Mouse (Mus musculus): ENCODE results near the gene Dph2. TPM values are rescaled to one million over a fixed set of nuclear protein-coding genes. Genes with fewer than 3 reads are reported as not detected.

Dph2 gene
- polyA plus RNA-seq (2017; shearing (Covaris generic)), result 39.2 TPM

GRCm38 (mm10) chr4:117891738-117892161 lies at the start of gene Dph2:
Dph2 (minus strand) TSS chr4:117892032.

GRCm38 (mm10) chr4:117929391-117929881 lies 37.6 kb upstream of the Dph2 start, which contains the start of gene Artn:
Artn (minus strand) TSS chr4:117929763.

GRCm38 (mm10) chr4:117914591-117915442 lies 23.0 kb upstream of the Dph2 start, which contains the start of gene Ipo13:
Ipo13 (minus strand) TSS chr4:117914999.

GRCm38 (mm10) chr4:117887133-117887532 lies 4.7 kb downstream of the Dph2 start, which contains the start of gene Atp6v0b:
Atp6v0b (minus strand) TSS chr4:117887333.

GRCm38 (mm10) chr4:117882701-117883691 lies 8.8 kb downstream of the Dph2 start, which contains the start of gene B4galt2:
B4galt2 (minus strand) TSS chr4:117883487.

GRCm38 (mm10) chr4:117872471-117872886 lies 19.4 kb downstream of the Dph2 start, which contains the start of gene Ccdc24:
Ccdc24 (minus strand) TSS chr4:117872557.

Other genes with a start within 250 kb of the Dph2 start
- gene Dmap1, start 209.8 kb downstream of the Dph2 start, polyA plus RNA-seq (2017; shearing (Covaris generic)), result 49.5 TPM
- not detected for gene Gm12845, start 167.6 kb downstream of the Dph2 start, polyA plus RNA-seq (2017; shearing (Covaris generic))
- not detected for gene Klf17, start 126.4 kb downstream of the Dph2 start, polyA plus RNA-seq (2017; shearing (Covaris generic))
- 0.17 TPM for gene Slc6a9, start 57.5 kb downstream of the Dph2 start, polyA plus RNA-seq (2017; shearing (Covaris generic))
- gene Ccdc24, start 19.5 kb downstream of the Dph2 start, polyA plus RNA-seq (2017; shearing (Covaris generic)), result not detected
- gene B4galt2, start 8.5 kb downstream of the Dph2 start, polyA plus RNA-seq (2017; shearing (Covaris generic)), result 0.10 TPM
- 188 TPM for gene Atp6v0b, start 4.7 kb downstream of the Dph2 start, polyA plus RNA-seq (2017; shearing (Covaris generic))
- 32.2 TPM for gene Ipo13, start 23.0 kb upstream of the Dph2 start, polyA plus RNA-seq (2017; shearing (Covaris generic))
- gene Artn, start 37.7 kb upstream of the Dph2 start, polyA plus RNA-seq (2017; shearing (Covaris generic)), result not detected
- 7.3 TPM for gene St3gal3, start 242.9 kb upstream of the Dph2 start, polyA plus RNA-seq (2017; shearing (Covaris generic))